In genomic region chr17:25880913-25881641, GRCm38 (mm10) we compare ENCODE assay signal across 7 mouse cellular contexts. TPM values are rescaled to one million over a fixed set of nuclear protein-coding genes. Genes with fewer than 3 reads are reported as not detected.
A peak's percentile ranks its signal among the peaks of the same experiment; 100 is the strongest.
DNase-seq lines count a peak whose midpoint lies in the region; ATAC-seq and TF ChIP-seq lines count a peak whose summit lies in the region.

No protein-coding gene starts in this region.

- TF ChIP-seq CTCF in stomach, postnatal 0 days (IDR thresholded peaks at IDR 0.05; ENCODE audit: low read depth), result no peak

- H3K9ac ChIP-seq in kidney, embryonic 15.5 days, result no peak overlapping the region
- H3K9ac ChIP-seq in kidney, embryonic 16.5 days (replicated peaks; ENCODE audit: low read length), result no peak overlapping the region
- H3K9ac ChIP-seq in embryonic facial prominence, embryonic 13.5 days, result peak overlapping the region; percentile 41
- H3K9ac ChIP-seq in liver, embryonic 12.5 days, result no peak overlapping the region
- H3K9ac ChIP-seq in stomach, postnatal 0 days (ENCODE audit: low read length), result no peak overlapping the region

- H3K4me3 ChIP-seq in kidney, embryonic 15.5 days (replicated peaks), result no peak overlapping the region
- no peak overlapping the region for H3K4me3 ChIP-seq in kidney, embryonic 16.5 days (ENCODE audit: low read length)
- no peak overlapping the region for H3K4me3 ChIP-seq in embryonic facial prominence, embryonic 13.5 days
- no peak overlapping the region for H3K4me3 ChIP-seq in liver, embryonic 12.5 days
- no peak overlapping the region for H3K4me3 ChIP-seq in stomach, postnatal 0 days (ENCODE audit: low read depth, low read length)

- TF ChIP-seq EP300 in stomach, postnatal 0 days (optimal IDR thresholded peaks at IDR 0.05), result no peak

- WGBS in kidney, embryonic 15.5 days, result 13% methylated on average over 5 of the region's 5 CpGs
- 12% methylated on average over 5 of the region's 5 CpGs for WGBS in kidney, embryonic 16.5 days
- 9% methylated on average over 5 of the region's 5 CpGs for WGBS in embryonic facial prominence, embryonic 13.5 days
- WGBS in liver, embryonic 12.5 days (ENCODE audit: insufficient replicate concordance), result 35% methylated on average over 5 of the region's 5 CpGs
- WGBS in stomach, postnatal 0 days, result 20% methylated on average over 5 of the region's 5 CpGs

- no peaks in the 10 kb centered on the region for H3K9me3 ChIP-seq in kidney, embryonic 15.5 days (replicated peaks)
- H3K9me3 ChIP-seq in kidney, embryonic 16.5 days (ENCODE audit: low read length), result no peaks in the 10 kb centered on the region
- no peaks in the 10 kb centered on the region for H3K9me3 ChIP-seq in embryonic facial prominence, embryonic 13.5 days
- no peaks in the 10 kb centered on the region for H3K9me3 ChIP-seq in liver, embryonic 12.5 days (replicated peaks)
- H3K9me3 ChIP-seq in stomach, postnatal 0 days (ENCODE audit: control insufficient read depth, low read length), result no peaks in the 10 kb centered on the region

- DNase-seq in stomach, postnatal 0 days (ENCODE audit: low spot score), result no peak
- DNase-seq in ovary, adult 18-20 months (ENCODE audit: low spot score), result no peak
- no peak for DNase-seq in gastrocnemius, postnatal 10 days

- peaks cover 37% of the 10 kb centered on the region for H3K4me1 ChIP-seq in kidney, embryonic 15.5 days
- H3K4me1 ChIP-seq in kidney, embryonic 16.5 days (ENCODE audit: insufficient read depth, low read length), result peaks cover 33% of the 10 kb centered on the region
- peaks cover 26% of the 10 kb centered on the region for H3K4me1 ChIP-seq in embryonic facial prominence, embryonic 13.5 days
- H3K4me1 ChIP-seq in liver, embryonic 12.5 days, result peaks cover 44% of the 10 kb centered on the region
- H3K4me1 ChIP-seq in stomach, postnatal 0 days (replicated peaks; ENCODE audit: control insufficient read depth, insufficient read depth), result peaks cover under 1% of the 10 kb centered on the region; the same call in 1 of the 2 replicates

- peaks cover 56% of the 10 kb centered on the region for H3K36me3 ChIP-seq in kidney, embryonic 15.5 days
- H3K36me3 ChIP-seq in kidney, embryonic 16.5 days (ENCODE audit: insufficient read depth, low read length), result peaks cover 35% of the 10 kb centered on the region
- H3K36me3 ChIP-seq in embryonic facial prominence, embryonic 13.5 days, result peaks cover 73% of the 10 kb centered on the region
- H3K36me3 ChIP-seq in liver, embryonic 12.5 days, result peaks cover 54% of the 10 kb centered on the region
- peaks cover 19% of the 10 kb centered on the region; the same call in 1 of the 2 replicates for H3K36me3 ChIP-seq in stomach, postnatal 0 days (ENCODE audit: control insufficient read depth, insufficient read depth, low read length)

- H3K27me3 ChIP-seq in kidney, embryonic 15.5 days, result no peaks in the 10 kb centered on the region
- no peaks in the 10 kb centered on the region for H3K27me3 ChIP-seq in kidney, embryonic 16.5 days (ENCODE audit: insufficient read depth, low read length)
- H3K27me3 ChIP-seq in embryonic facial prominence, embryonic 13.5 days, result no peaks in the 10 kb centered on the region
- no peaks in the 10 kb centered on the region for H3K27me3 ChIP-seq in liver, embryonic 12.5 days (replicated peaks)
- no peaks in the 10 kb centered on the region for H3K27me3 ChIP-seq in stomach, postnatal 0 days (ENCODE audit: control insufficient read depth, insufficient read depth, low read length)

- peak overlapping the region; percentile 56; the same call in 1 of the 2 replicates for H3K27ac ChIP-seq in kidney, embryonic 15.5 days
- no peak overlapping the region; the same call in 1 of the 2 replicates for H3K27ac ChIP-seq in kidney, embryonic 16.5 days (ENCODE audit: low read length)
- H3K27ac ChIP-seq in embryonic facial prominence, embryonic 13.5 days, result peak overlapping the region; percentile 11; the same call in 1 of the 2 replicates
- peak overlapping the region; percentile 67 for H3K27ac ChIP-seq in liver, embryonic 12.5 days
- H3K27ac ChIP-seq in stomach, postnatal 0 days (replicated peaks), result no peak overlapping the region

- ATAC-seq in kidney, embryonic 15.5 days (replicated peaks; ENCODE audit: low FRiP score), result no peak
- no peak for ATAC-seq in kidney, embryonic 16.5 days (ENCODE audit: low FRiP score, low TSS enrichment)
- no peak for ATAC-seq in embryonic facial prominence, embryonic 13.5 days (ENCODE audit: insufficient number of reproducible peaks, insufficient read depth, low FRiP score, low TSS enrichment, low read depth)
- ATAC-seq in liver, embryonic 12.5 days, result peak; percentile 3; the same call in 1 of the 2 replicates
- ATAC-seq in stomach, postnatal 0 days (ENCODE audit: low FRiP score, low TSS enrichment), result peak; percentile 55

- H3K4me2 ChIP-seq in kidney, embryonic 15.5 days, result no peak overlapping the region
- no peak overlapping the region for H3K4me2 ChIP-seq in kidney, embryonic 16.5 days (replicated peaks; ENCODE audit: low read depth, low read length)
- H3K4me2 ChIP-seq in embryonic facial prominence, embryonic 13.5 days, result no peak overlapping the region
- H3K4me2 ChIP-seq in liver, embryonic 12.5 days, result no peak overlapping the region
- H3K4me2 ChIP-seq in stomach, postnatal 0 days (replicated peaks; ENCODE audit: low read depth), result no peak overlapping the region

RNA-seq across cellular contexts. Expression of gene Wfikkn1, which starts 0.4 kb away (rescaled TPM):
- polyA plus RNA-seq in kidney, embryonic 15.5 days (2015; fragmentation: Nextera tagmentation; extraction: Ambion mirVana), result 0.49 and 0.56 TPM in 2 replicates
- polyA plus RNA-seq in kidney, embryonic 16.5 days (2015; fragmentation: Nextera tagmentation; extraction: Ambion mirVana), result 0.71 and 1.0 TPM in 2 replicates
- polyA plus RNA-seq in embryonic facial prominence, embryonic 13.5 days (2015; fragmentation: Nextera tagmentation; extraction: Ambion mirVana), result 0.56 and 0.73 TPM in 2 replicates
- 0.83 and 0.91 TPM in 2 replicates for polyA plus RNA-seq in liver, embryonic 12.5 days (2016; fragmentation: Nextera tagmentation; extraction: Ambion mirVana)
- polyA plus RNA-seq in stomach, postnatal 0 days (2015; fragmentation: Nextera tagmentation; extraction: Ambion mirVana), result 0.35 and 0.38 TPM in 2 replicates
- total RNA-seq in gastrocnemius, postnatal 10 days (2021), result 1 to 10 TPM in 1 of 2 experiments, under 1 TPM in 1; 0.78 to 1.1 TPM

RNA-seq across cellular contexts. Expression of gene Mettl26, which starts 6.2 kb away (rescaled TPM):
- polyA plus RNA-seq in kidney, embryonic 15.5 days (2015; fragmentation: Nextera tagmentation; extraction: Ambion mirVana), result 78.7 and 81.5 TPM in 2 replicates
- polyA plus RNA-seq in kidney, embryonic 16.5 days (2015; fragmentation: Nextera tagmentation; extraction: Ambion mirVana), result 100 and 102 TPM in 2 replicates
- 47.1 and 50.6 TPM in 2 replicates for polyA plus RNA-seq in embryonic facial prominence, embryonic 13.5 days (2015; fragmentation: Nextera tagmentation; extraction: Ambion mirVana)
- polyA plus RNA-seq in liver, embryonic 12.5 days (2016; fragmentation: Nextera tagmentation; extraction: Ambion mirVana), result 52.3 and 53.5 TPM in 2 replicates
- polyA plus RNA-seq in stomach, postnatal 0 days (2015; fragmentation: Nextera tagmentation; extraction: Ambion mirVana), result 52.9 and 54.1 TPM in 2 replicates
- 10 to 100 TPM; 20.7 to 23.1 TPM for total RNA-seq in gastrocnemius, postnatal 10 days (2021)

RNA-seq across cellular contexts. Expression of gene Mcrip2, which starts 12.5 kb away (rescaled TPM):
- 54.9 and 55.1 TPM in 2 replicates for polyA plus RNA-seq in kidney, embryonic 15.5 days (2015; fragmentation: Nextera tagmentation; extraction: Ambion mirVana)
- polyA plus RNA-seq in kidney, embryonic 16.5 days (2015; fragmentation: Nextera tagmentation; extraction: Ambion mirVana), result 72.9 and 79.2 TPM in 2 replicates
- 11.1 and 13.4 TPM in 2 replicates for polyA plus RNA-seq in embryonic facial prominence, embryonic 13.5 days (2015; fragmentation: Nextera tagmentation; extraction: Ambion mirVana)
- polyA plus RNA-seq in liver, embryonic 12.5 days (2016; fragmentation: Nextera tagmentation; extraction: Ambion mirVana), result 68.0 and 70.3 TPM in 2 replicates
- polyA plus RNA-seq in stomach, postnatal 0 days (2015; fragmentation: Nextera tagmentation; extraction: Ambion mirVana), result 52.4 and 59.9 TPM in 2 replicates
- total RNA-seq in gastrocnemius, postnatal 10 days (2021), result 10 to 100 TPM; 57.9 to 61.8 TPM

RNA-seq across cellular contexts. Expression of gene Wdr90, which starts 19.8 kb away (rescaled TPM):
- 31.2 and 35.6 TPM in 2 replicates for polyA plus RNA-seq in kidney, embryonic 15.5 days (2015; fragmentation: Nextera tagmentation; extraction: Ambion mirVana)
- 33.1 and 33.5 TPM in 2 replicates for polyA plus RNA-seq in kidney, embryonic 16.5 days (2015; fragmentation: Nextera tagmentation; extraction: Ambion mirVana)
- polyA plus RNA-seq in embryonic facial prominence, embryonic 13.5 days (2015; fragmentation: Nextera tagmentation; extraction: Ambion mirVana), result 30.0 and 31.2 TPM in 2 replicates
- 19.5 and 19.6 TPM in 2 replicates for polyA plus RNA-seq in liver, embryonic 12.5 days (2016; fragmentation: Nextera tagmentation; extraction: Ambion mirVana)
- polyA plus RNA-seq in stomach, postnatal 0 days (2015; fragmentation: Nextera tagmentation; extraction: Ambion mirVana), result 4.1 and 4.2 TPM in 2 replicates
- total RNA-seq in gastrocnemius, postnatal 10 days (2021), result 1 to 10 TPM; 3.3 to 5.2 TPM

RNA-seq across cellular contexts. Expression of gene Rhot2, which starts 36.4 kb away (rescaled TPM):
- polyA plus RNA-seq in kidney, embryonic 15.5 days (2015; fragmentation: Nextera tagmentation; extraction: Ambion mirVana), result 26.8 and 29.0 TPM in 2 replicates
- 29.3 and 32.5 TPM in 2 replicates for polyA plus RNA-seq in kidney, embryonic 16.5 days (2015; fragmentation: Nextera tagmentation; extraction: Ambion mirVana)
- 26.4 and 31.4 TPM in 2 replicates for polyA plus RNA-seq in embryonic facial prominence, embryonic 13.5 days (2015; fragmentation: Nextera tagmentation; extraction: Ambion mirVana)
- 15.8 and 17.4 TPM in 2 replicates for polyA plus RNA-seq in liver, embryonic 12.5 days (2016; fragmentation: Nextera tagmentation; extraction: Ambion mirVana)
- polyA plus RNA-seq in stomach, postnatal 0 days (2015; fragmentation: Nextera tagmentation; extraction: Ambion mirVana), result 10.7 and 13.2 TPM in 2 replicates
- total RNA-seq in gastrocnemius, postnatal 10 days (2021), result 10 to 100 TPM; 36.8 TPM

Comparison
In these comparisons a context has a peak if more than half of its experiments do, and no peak if none do; other contexts are left out.
1. H3K27ac ChIP-seq: peak in kidney, embryonic 15.5 days (single experiment), embryonic facial prominence, embryonic 13.5 days (single experiment) and liver, embryonic 12.5 days (single experiment); none in kidney, embryonic 16.5 days (single experiment) and stomach, postnatal 0 days (single experiment).
2. ATAC-seq: peak in liver, embryonic 12.5 days (single experiment) and stomach, postnatal 0 days (single experiment); none in kidney, embryonic 15.5 days (single experiment), kidney, embryonic 16.5 days (single experiment) and embryonic facial prominence, embryonic 13.5 days (single experiment).